Mouse (Mus musculus) skeletal muscle tissue, postnatal 0 days (tissue): Measurements from ENCODE around the gene Shh. TPM values are rescaled to one million over a fixed set of nuclear protein-coding genes. Genes with fewer than 3 reads are reported as not detected.

Experiments
- polyA plus RNA-seq: library from polyadenylated mRNA; unstranded; fragments of >200 nt; fragmentation: Nextera tagmentation; extraction: Ambion mirVana; gene quantifications from 2 replicates; pipeline ENCODE4 v1.2.1, GENCODE M21; 2015

The Shh gene
- 0.11 TPM in 1 of 2 replicates, not detected in the other for polyA plus RNA-seq

DNA sequence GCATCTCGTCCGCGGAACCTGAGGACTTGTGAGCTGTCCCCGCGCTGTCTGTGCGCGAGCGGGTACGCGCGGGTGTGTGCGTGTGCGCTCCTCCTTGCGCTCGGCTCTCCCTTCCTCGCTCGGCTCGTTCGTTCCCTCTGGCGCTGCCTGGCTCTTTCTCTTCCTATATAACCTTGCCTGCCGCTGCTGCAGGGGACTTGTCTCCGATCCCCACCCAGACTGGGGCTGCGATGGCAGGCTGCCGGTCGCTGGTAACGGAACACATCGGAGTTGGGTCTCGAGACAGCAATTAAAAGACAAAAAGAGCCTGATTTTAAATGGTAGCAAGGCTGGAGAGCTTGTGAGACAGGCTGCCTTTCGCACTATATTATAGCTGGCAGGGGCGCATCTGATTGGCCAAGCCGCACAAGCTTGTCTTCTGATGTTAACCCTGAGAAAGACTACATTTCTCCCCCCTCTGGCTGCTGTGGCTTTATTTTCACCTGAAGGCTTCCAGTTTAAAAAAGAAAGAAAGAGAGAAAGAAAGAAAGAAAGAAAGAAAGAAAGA is at the start of gene Shh:
Shh (minus strand) TSS at position 497 of the 547 bp plus-strand sequence.

Other genes with a start within 250 kb of the Shh start
- not detected in 2 replicates for gene Cnpy1, start 221.4 kb downstream of the Shh start, polyA plus RNA-seq
- 6.1 and 6.5 TPM in 2 replicates for gene Rbm33, start 150.1 kb downstream of the Shh start, polyA plus RNA-seq